Mouse (Mus musculus) hindbrain, embryonic 11.5 days (tissue): ENCODE results near the gene Ccnd3. TPM values are rescaled to one million over a fixed set of nuclear protein-coding genes. Genes with fewer than 3 reads are reported as not detected.
"Not testable (repeated sequence)": the region's sequence is repeated elsewhere in the genome, so short reads cannot be mapped to it uniquely, and the experiment has no call there.

Experiments used
- ATAC-seq: fragments of 200-750 bp; cut with Nextera tagmentation; 2 replicates; pipeline ENCODE4 v1.8.0; 2017; ENCODE audit warnings: mild to moderate bottlenecking, moderate TSS enrichment, moderate library complexity; ENCODE audit not compliant: low FRiP score
- DNase-seq: peaks from one replicate; pipeline ENCODE4 v3.0.0-alpha.2; 2015; ENCODE audit warnings: low spot score
- H3K27ac ChIP-seq: fragments of 300-500 bp; sonication (generic); 2 replicates; pipeline ENCODE4 v1.5.1; 2014; ENCODE audit warnings: mild to moderate bottlenecking, low read depth, low read length
- H3K27me3 ChIP-seq: fragments of 300-500 bp; sonication (generic); 2 replicates; pipeline ENCODE4 v1.6.1; 2014; ENCODE audit warnings: mild to moderate bottlenecking, low read length, moderate library complexity, mixed read lengths; ENCODE audit not compliant: control insufficient read depth, insufficient read depth
- H3K36me3 ChIP-seq: fragments of 300-500 bp; sonication (generic); 2 replicates; pipeline ENCODE4 v1.6.1; 2014; ENCODE audit warnings: mild to moderate bottlenecking, low read length, moderate library complexity, mixed read lengths; ENCODE audit not compliant: control insufficient read depth, insufficient read depth
- H3K4me1 ChIP-seq: fragments of 300-500 bp; sonication (generic); replicated peaks from 2 replicates; pipeline ENCODE4 v1.6.1; 2014; ENCODE audit warnings: low read length, mixed read lengths; ENCODE audit not compliant: control insufficient read depth, insufficient read depth
- H3K4me2 ChIP-seq: fragments of 300-500 bp; sonication (generic); replicated peaks from 2 replicates; pipeline ENCODE4 v1.6.1; 2014; ENCODE audit warnings: mild to moderate bottlenecking, low read depth, low read length
- H3K4me3 ChIP-seq: fragments of 300-500 bp; sonication (generic); 2 replicates; pipeline ENCODE4 v1.5.1; 2014; ENCODE audit warnings: low read depth, low read length
- H3K9ac ChIP-seq: fragments of 300-500 bp; sonication (generic); 2 replicates; pipeline ENCODE4 v1.6.1; 2014; ENCODE audit warnings: low read depth, low read length
- H3K9me3 ChIP-seq: fragments of 300-500 bp; sonication (generic); 2 replicates; pipeline ENCODE4 v1.6.1; 2016; ENCODE audit warnings: low read length; ENCODE audit not compliant: control insufficient read depth
- WGBS: fragments of 180-500 bp; shearing (Covaris S2); extraction: QIAGEN DNeasy Blood & Tissue Kit; methylation state at CpG from one replicate; pipeline ENCODE4 v1.1.7; 2014; 5-methylcytosine and 5-hydroxymethylcytosine counted together
- polyA plus RNA-seq: library from polyadenylated mRNA; unstranded; fragments of >200 nt; fragmentation: Nextera tagmentation; extraction: Ambion mirVana; gene quantifications from 2 replicates; pipeline ENCODE4 v1.2.1, GENCODE M21; 2014

The Ccnd3 gene
- polyA plus RNA-seq, 1 experiment from 2014 or later, result 190 TPM

- not testable (repeated sequence) for ATAC-seq
- peaks cover 11% of the 10 kb centered on the region; the same call in 1 of the 2 replicates for H3K36me3 ChIP-seq
- 99% methylated on average over 4 of the region's 5 CpGs for whole genome bisulfite sequencing
Measured at GRCm38 (mm10) chr17:47624572-47624971, 119.7 kb downstream of the Ccnd3 start.

GRCm38 (mm10) chr17:47625088-47625487 lies 120.2 kb downstream of the Ccnd3 start:
- no peak overlapping the region for H3K27ac ChIP-seq
- no peak for DNase-seq
- no peaks in the 10 kb centered on the region for H3K4me1 ChIP-seq
- no peak overlapping the region for H3K4me3 ChIP-seq
- no peaks in the 10 kb centered on the region for H3K27me3 ChIP-seq
- WGBS, result 98% methylated on average over 2 of the region's 2 CpGs
- no peaks in the 10 kb centered on the region for H3K9me3 ChIP-seq
- H3K4me2 ChIP-seq, result no peak overlapping the region
- H3K9ac ChIP-seq, result no peak overlapping the region
- ATAC-seq, result no peak
- peaks cover 11% of the 10 kb centered on the region; the same call in 1 of the 2 replicates for H3K36me3 ChIP-seq

More at GRCm38 (mm10) chr17:47624572-47624971, 119.7 kb downstream of the Ccnd3 start:
- H3K4me3 ChIP-seq, H3K9me3 ChIP-seq, H3K9ac ChIP-seq, DNase-seq, H3K27ac ChIP-seq, H3K4me2 ChIP-seq, H3K27me3 ChIP-seq, H3K4me1 ChIP-seq: not testable (repeated sequence)

GRCm38 (mm10) chr17:47626031-47626430 lies 121.2 kb downstream of the Ccnd3 start:
- H3K27me3 ChIP-seq, result no peaks in the 10 kb centered on the region
- no peak overlapping the region for H3K4me3 ChIP-seq
- H3K27ac ChIP-seq, result no peak overlapping the region
- ATAC-seq (no peak), DNase-seq (no peak)
- peaks cover 11% of the 10 kb centered on the region; the same call in 1 of the 2 replicates for H3K36me3 ChIP-seq
- no peaks in the 10 kb centered on the region for H3K9me3 ChIP-seq
- 96% methylated on average over 5 of the region's 5 CpGs for WGBS
- no peak overlapping the region for H3K4me2 ChIP-seq
- H3K9ac ChIP-seq, result no peak overlapping the region
- H3K4me1 ChIP-seq, result no peaks in the 10 kb centered on the region

- Histone ChIP-seq H3K4me3 (no peak overlapping the region), H3K4me2 (no peak overlapping the region; the same call in 1 of the 2 replicates), H3K36me3 (peaks cover 11% of the 10 kb centered on the region; the same call in 1 of the 2 replicates), H3K4me1 (0 out of 2 replicates have a peak, but pooled peaks cover 3% of the 10 kb centered on the region), H3K9me3 (no peaks in the 10 kb centered on the region), H3K9ac (no peak overlapping the region; the same call in 1 of the 2 replicates), H3K27me3 (no peaks in the 10 kb centered on the region), H3K27ac (no peak overlapping the region)
- DNase-seq, result no peak
- ATAC-seq, result no peak
- 83% methylated on average over 2 of the region's 2 CpGs for WGBS
Measured at GRCm38 (mm10) chr17:47627791-47628190, 122.9 kb downstream of the Ccnd3 start.

GRCm38 (mm10) chr17:47628851-47629676 lies 124.2 kb downstream of the Ccnd3 start:
- no peaks in the 10 kb centered on the region for H3K27me3 ChIP-seq
- ATAC-seq, result peak; percentile 94
- 0 out of 2 replicates have a peak, but pooled peaks cover 3% of the 10 kb centered on the region for H3K4me1 ChIP-seq
- 0 out of 2 replicates have a peak, but pooled peaks cover 1% of the 10 kb centered on the region for H3K36me3 ChIP-seq
- WGBS, result 1% methylated on average over 54 of the region's 63 CpGs
- peak overlapping the region; percentile 65 for H3K4me3 ChIP-seq
- H3K27ac ChIP-seq, result peak overlapping the region; percentile 85
- H3K4me2 ChIP-seq, result peak overlapping the region; percentile 86
- H3K9ac ChIP-seq, result peak overlapping the region; percentile 79
- no peaks in the 10 kb centered on the region for H3K9me3 ChIP-seq
- DNase-seq, result peak; percentile 97

GRCm38 (mm10) chr17:47629717-47630677 lies 125.1 kb downstream of the Ccnd3 start:
- under 1% methylated on average over 49 of the region's 61 CpGs for WGBS
- Histone ChIP-seq H3K36me3 (no peaks in the 10 kb centered on the region), H3K4me3 (peak overlapping the region; percentile 65), H3K27me3 (no peaks in the 10 kb centered on the region), H3K9ac (peak overlapping the region; percentile 79), H3K9me3 (no peaks in the 10 kb centered on the region), H3K27ac (peak overlapping the region; percentile 85), H3K4me1 (0 out of 2 replicates have a peak, but pooled peaks cover 3% of the 10 kb centered on the region), H3K4me2 (peak overlapping the region; percentile 86)
- DNase-seq, result peak; percentile 59
- peak; percentile 64 for ATAC-seq

- WGBS, result 0% methylated on average over 3 of the region's 3 CpGs
- DNase-seq, result no peak
- no peaks in the 10 kb centered on the region for H3K27me3 ChIP-seq
- no peaks in the 10 kb centered on the region for H3K9me3 ChIP-seq
- peak within 1 kb of the TSS; percentile 65 for H3K4me3 ChIP-seq
- H3K9ac ChIP-seq, result peak within 1 kb of the TSS; percentile 79
- peak within 1 kb of the TSS; percentile 86 for H3K4me2 ChIP-seq
- H3K36me3 ChIP-seq, result no peaks in the 10 kb centered on the region
- no peak for ATAC-seq
- peak within 1 kb of the TSS; percentile 85 for H3K27ac ChIP-seq
- H3K4me1 ChIP-seq, result 0 out of 2 replicates have a peak, but pooled peaks cover 3% of the 10 kb centered on the region
Measured at GRCm38 (mm10) chr17:47630678-47631065, 125.8 kb downstream of the Ccnd3 start, which contains the start of gene Usp49. TSS of gene Usp49 (plus strand) at chr17:47630690.

GRCm38 (mm10) chr17:47632181-47632840 lies 127.5 kb downstream of the Ccnd3 start:
- 0 out of 2 replicates have a peak, but pooled peaks cover 3% of the 10 kb centered on the region for H3K4me1 ChIP-seq
- 73% methylated on average over 4 of the region's 4 CpGs for WGBS
- H3K4me2 ChIP-seq, result no peak overlapping the region
- no peak overlapping the region for H3K9ac ChIP-seq
- no peaks in the 10 kb centered on the region for H3K36me3 ChIP-seq
- no peak overlapping the region for H3K4me3 ChIP-seq
- no peak overlapping the region for H3K27ac ChIP-seq
- no peak for ATAC-seq
- no peaks in the 10 kb centered on the region for H3K27me3 ChIP-seq
- no peaks in the 10 kb centered on the region for H3K9me3 ChIP-seq
- DNase-seq, result no peak
